Mouse (Mus musculus): ENCODE measurements around the gene Nck2. TPM values are rescaled to one million over a fixed set of nuclear protein-coding genes. Genes with fewer than 3 reads are reported as not detected.

Nck2 gene
- polyA plus RNA-seq, 1 experiment from 2014 or later, result 24.6 TPM

GRCm38 (mm10) chr1:43565260-43565659 lies 120.9 kb downstream of the Nck2 start:
- Histone ChIP-seq H3K36me3 (ENCODE audit: control insufficient read depth, insufficient read depth, low read length) (no peaks in the 10 kb centered on the region), H3K9ac (ENCODE audit: low read depth, low read length) (no peak overlapping the region), H3K4me3 (ENCODE audit: low read depth, low read length) (no peak overlapping the region), H3K4me2 (no peak overlapping the region), H3K9me3 (replicated peaks; ENCODE audit: control insufficient read depth, low read length) (no peaks in the 10 kb centered on the region), H3K27me3 (ENCODE audit: control insufficient read depth, insufficient read depth, low read length) (no peaks in the 10 kb centered on the region), H3K4me1 (ENCODE audit: control insufficient read depth, insufficient read depth, low read length) (no peaks in the 10 kb centered on the region), H3K27ac (ENCODE audit: low read depth, low read length) (no peak overlapping the region)
- no peak for ATAC-seq (replicated peaks; ENCODE audit: insufficient number of reproducible peaks, low FRiP score, low TSS enrichment)
- WGBS (ENCODE audit: insufficient replicate concordance), result 88% methylated on average over 4 of the region's 4 CpGs

- Histone ChIP-seq H3K9me3 (replicated peaks; ENCODE audit: control insufficient read depth, low read length) (no peaks in the 10 kb centered on the region), H3K36me3 (ENCODE audit: control insufficient read depth, insufficient read depth, low read length) (no peaks in the 10 kb centered on the region), H3K4me2 (no peak overlapping the region), H3K4me3 (ENCODE audit: low read depth, low read length) (no peak overlapping the region), H3K27ac (ENCODE audit: low read depth, low read length) (no peak overlapping the region), H3K27me3 (ENCODE audit: control insufficient read depth, insufficient read depth, low read length) (no peaks in the 10 kb centered on the region), H3K4me1 (ENCODE audit: control insufficient read depth, insufficient read depth, low read length) (no peaks in the 10 kb centered on the region), H3K9ac (ENCODE audit: low read depth, low read length) (no peak overlapping the region)
- 86% methylated on average over 8 of the region's 8 CpGs for WGBS (ENCODE audit: insufficient replicate concordance)
- ATAC-seq (replicated peaks; ENCODE audit: insufficient number of reproducible peaks, low FRiP score, low TSS enrichment), result no peak
Measured at GRCm38 (mm10) chr1:43566677-43567377, 122.4 kb downstream of the Nck2 start.

DNA sequence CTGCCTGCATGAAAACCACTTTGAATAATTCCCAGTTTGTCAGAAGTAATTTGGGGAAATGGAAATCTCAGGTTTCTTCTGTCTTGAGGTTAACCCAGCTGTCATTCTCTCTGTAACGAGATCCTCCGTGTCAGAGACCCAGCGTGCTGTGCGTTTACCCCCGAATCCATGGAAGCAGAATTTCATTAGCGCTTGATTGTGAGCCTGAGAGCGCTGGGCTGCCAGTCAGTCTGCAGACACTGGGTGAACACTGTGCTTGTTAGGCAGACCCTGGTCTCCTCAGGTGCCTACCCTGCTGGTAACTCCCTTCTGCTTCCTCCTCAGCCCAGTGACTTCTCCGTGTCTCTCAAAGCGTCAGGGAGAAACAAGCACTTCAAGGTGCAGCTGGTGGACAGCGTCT lies 124.4 kb downstream of the Nck2 start:
- Histone ChIP-seq H3K27me3 (ENCODE audit: control insufficient read depth, insufficient read depth, low read length) (no peaks in the 10 kb centered on the region), H3K4me2 (no peak overlapping the region), H3K27ac (ENCODE audit: low read depth, low read length) (no peak overlapping the region), H3K36me3 (ENCODE audit: control insufficient read depth, insufficient read depth, low read length) (no peaks in the 10 kb centered on the region), H3K4me1 (ENCODE audit: control insufficient read depth, insufficient read depth, low read length) (no peaks in the 10 kb centered on the region), H3K9ac (ENCODE audit: low read depth, low read length) (no peak overlapping the region), H3K4me3 (ENCODE audit: low read depth, low read length) (no peak overlapping the region), H3K9me3 (replicated peaks; ENCODE audit: control insufficient read depth, low read length) (no peaks in the 10 kb centered on the region)
- WGBS (ENCODE audit: insufficient replicate concordance), result 92% methylated on average over 10 of the region's 10 CpGs
- ATAC-seq (replicated peaks; ENCODE audit: insufficient number of reproducible peaks, low FRiP score, low TSS enrichment), result no peak

GRCm38 (mm10) chr1:43571105-43571504 lies 126.7 kb downstream of the Nck2 start:
- H3K36me3 ChIP-seq (ENCODE audit: control insufficient read depth, insufficient read depth, low read length), result no peaks in the 10 kb centered on the region
- H3K27me3 ChIP-seq (ENCODE audit: control insufficient read depth, insufficient read depth, low read length), result no peaks in the 10 kb centered on the region
- H3K4me2 ChIP-seq, result no peak overlapping the region
- ATAC-seq (replicated peaks; ENCODE audit: insufficient number of reproducible peaks, low FRiP score, low TSS enrichment), result no peak
- WGBS (ENCODE audit: insufficient replicate concordance), result 88% methylated on average over 4 of the region's 4 CpGs
- no peaks in the 10 kb centered on the region for H3K4me1 ChIP-seq (ENCODE audit: control insufficient read depth, insufficient read depth, low read length)
- no peak overlapping the region for H3K4me3 ChIP-seq (ENCODE audit: low read depth, low read length)
- no peaks in the 10 kb centered on the region for H3K9me3 ChIP-seq (replicated peaks; ENCODE audit: control insufficient read depth, low read length)
- no peak overlapping the region for H3K27ac ChIP-seq (ENCODE audit: low read depth, low read length)
- no peak overlapping the region for H3K9ac ChIP-seq (ENCODE audit: low read depth, low read length)

DNA sequence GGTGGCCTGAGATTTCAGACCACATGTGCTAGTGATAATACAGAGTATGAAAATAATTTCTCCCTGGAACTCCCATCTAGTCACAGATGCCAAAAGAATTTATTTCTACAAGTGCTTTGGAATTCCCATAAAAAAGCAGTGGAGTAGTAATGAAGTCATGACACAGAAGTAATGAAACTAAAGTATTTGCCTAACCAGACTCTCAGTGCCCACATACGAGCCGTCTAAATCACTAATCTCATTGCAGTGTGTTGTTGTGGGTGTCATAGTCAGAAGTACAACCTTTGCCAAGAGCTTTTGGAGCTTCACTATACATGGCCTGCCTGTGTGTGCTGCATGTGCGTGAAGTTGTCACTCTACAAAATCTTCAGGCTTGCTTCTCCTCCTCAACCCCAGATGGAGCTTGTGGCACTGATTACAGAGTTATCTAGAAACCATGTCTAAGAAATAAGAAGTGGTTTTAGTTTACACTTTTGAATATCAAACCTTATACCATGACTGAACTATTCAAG lies 130.5 kb downstream of the Nck2 start:
- H3K4me1 ChIP-seq (ENCODE audit: control insufficient read depth, insufficient read depth, low read length), result no peaks in the 10 kb centered on the region
- H3K36me3 ChIP-seq (ENCODE audit: control insufficient read depth, insufficient read depth, low read length), result no peaks in the 10 kb centered on the region
- H3K27me3 ChIP-seq (ENCODE audit: control insufficient read depth, insufficient read depth, low read length), result no peaks in the 10 kb centered on the region
- H3K9me3 ChIP-seq (replicated peaks; ENCODE audit: control insufficient read depth, low read length), result no peaks in the 10 kb centered on the region
- ATAC-seq (replicated peaks; ENCODE audit: insufficient number of reproducible peaks, low FRiP score, low TSS enrichment), result no peak
- H3K9ac ChIP-seq (ENCODE audit: low read depth, low read length), result no peak overlapping the region
- H3K4me3 ChIP-seq (ENCODE audit: low read depth, low read length), result no peak overlapping the region
- H3K4me2 ChIP-seq, result no peak overlapping the region
- WGBS (ENCODE audit: insufficient replicate concordance), result 85% methylated on average over 3 of the region's 3 CpGs
- H3K27ac ChIP-seq (ENCODE audit: low read depth, low read length), result no peak overlapping the region

- no peak overlapping the region for H3K9ac ChIP-seq (ENCODE audit: low read depth, low read length)
- ATAC-seq (replicated peaks; ENCODE audit: insufficient number of reproducible peaks, low FRiP score, low TSS enrichment), result no peak
Measured at GRCm38 (mm10) chr1:43577371-43577770, 133.0 kb downstream of the Nck2 start.

DNA sequence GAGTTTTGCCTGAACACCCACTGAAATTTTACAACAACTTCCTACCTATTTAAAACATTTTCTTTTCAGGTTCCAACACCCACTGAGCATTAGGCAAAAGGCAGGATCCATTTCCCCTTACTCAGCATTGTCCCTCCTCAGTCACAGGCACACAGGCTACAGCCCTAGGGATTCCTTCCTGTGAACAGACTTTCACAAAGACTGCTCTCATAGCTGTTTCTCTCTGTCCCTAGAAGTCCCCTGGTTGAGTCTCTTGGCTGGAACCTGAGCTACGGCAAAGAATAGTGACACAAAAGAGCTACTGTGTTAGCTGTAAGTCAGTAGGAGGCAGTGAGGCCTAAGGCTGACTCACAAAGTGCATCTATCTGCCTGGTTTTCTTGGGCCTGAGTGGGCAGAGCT lies 139.2 kb downstream of the Nck2 start:
- Histone ChIP-seq H3K27me3 (ENCODE audit: control insufficient read depth, insufficient read depth, low read length) (no peaks in the 10 kb centered on the region), H3K27ac (ENCODE audit: low read depth, low read length) (no peak overlapping the region), H3K36me3 (ENCODE audit: control insufficient read depth, insufficient read depth, low read length) (no peaks in the 10 kb centered on the region), H3K9ac (ENCODE audit: low read depth, low read length) (no peak overlapping the region), H3K9me3 (replicated peaks; ENCODE audit: control insufficient read depth, low read length) (no peaks in the 10 kb centered on the region), H3K4me3 (ENCODE audit: low read depth, low read length) (no peak overlapping the region), H3K4me2 (no peak overlapping the region), H3K4me1 (ENCODE audit: control insufficient read depth, insufficient read depth, low read length) (no peaks in the 10 kb centered on the region)
- ATAC-seq (replicated peaks; ENCODE audit: insufficient number of reproducible peaks, low FRiP score, low TSS enrichment), result no peak
- 66% methylated on average over 1 of the region's 1 CpGs for WGBS (ENCODE audit: insufficient replicate concordance)

More at GRCm38 (mm10) chr1:43577371-43577770, 133.0 kb downstream of the Nck2 start:
- Histone ChIP-seq H3K4me2 (no peak overlapping the region), H3K27ac (ENCODE audit: low read depth, low read length) (no peak overlapping the region), H3K9me3 (replicated peaks; ENCODE audit: control insufficient read depth, low read length) (no peaks in the 10 kb centered on the region), H3K27me3 (ENCODE audit: control insufficient read depth, insufficient read depth, low read length) (no peaks in the 10 kb centered on the region), H3K4me3 (ENCODE audit: low read depth, low read length) (no peak overlapping the region), H3K36me3 (ENCODE audit: control insufficient read depth, insufficient read depth, low read length) (no peaks in the 10 kb centered on the region), H3K4me1 (ENCODE audit: control insufficient read depth, insufficient read depth, low read length) (no peaks in the 10 kb centered on the region)
- WGBS (ENCODE audit: insufficient replicate concordance), result 72% methylated on average over 3 of the region's 3 CpGs

DNA sequence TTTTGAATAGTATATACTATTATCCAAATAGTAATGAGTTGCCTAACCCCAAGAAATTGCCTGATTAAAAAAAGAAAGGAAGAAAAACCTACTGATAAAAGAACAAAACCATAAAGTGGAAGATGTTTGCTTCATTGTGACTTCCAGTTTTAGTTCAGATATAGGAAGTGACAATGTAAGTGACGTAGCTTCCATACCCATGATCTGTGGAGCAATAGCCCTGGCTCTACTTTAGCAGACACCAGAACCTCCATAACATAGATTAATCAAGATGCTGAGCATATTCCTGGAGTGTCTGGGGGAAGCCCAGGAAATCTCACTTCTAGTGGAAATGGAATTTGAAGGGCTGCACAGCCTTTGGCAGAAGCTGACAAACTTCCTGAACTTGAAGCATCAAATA lies 144.6 kb downstream of the Nck2 start:
- no peak for ATAC-seq (replicated peaks; ENCODE audit: insufficient number of reproducible peaks, low FRiP score, low TSS enrichment)
- no peak overlapping the region for H3K4me3 ChIP-seq (ENCODE audit: low read depth, low read length)
- H3K4me1 ChIP-seq (ENCODE audit: control insufficient read depth, insufficient read depth, low read length), result no peaks in the 10 kb centered on the region
- H3K9ac ChIP-seq (ENCODE audit: low read depth, low read length), result no peak overlapping the region
- H3K9me3 ChIP-seq (replicated peaks; ENCODE audit: control insufficient read depth, low read length), result no peaks in the 10 kb centered on the region
- H3K4me2 ChIP-seq, result no peak overlapping the region
- H3K27me3 ChIP-seq (ENCODE audit: control insufficient read depth, insufficient read depth, low read length), result no peaks in the 10 kb centered on the region
- no peaks in the 10 kb centered on the region for H3K36me3 ChIP-seq (ENCODE audit: control insufficient read depth, insufficient read depth, low read length)
- H3K27ac ChIP-seq (ENCODE audit: low read depth, low read length), result no peak overlapping the region
- 78% methylated on average over 1 of the region's 1 CpGs for WGBS (ENCODE audit: insufficient replicate concordance)

GRCm38 (mm10) chr1:43589910-43590309 lies 145.5 kb downstream of the Nck2 start:
- no peaks in the 10 kb centered on the region for H3K4me1 ChIP-seq (ENCODE audit: control insufficient read depth, insufficient read depth, low read length)
- H3K27ac ChIP-seq (ENCODE audit: low read depth, low read length), result no peak overlapping the region
- H3K9ac ChIP-seq (ENCODE audit: low read depth, low read length), result no peak overlapping the region
- H3K4me3 ChIP-seq (ENCODE audit: low read depth, low read length), result no peak overlapping the region
- WGBS (ENCODE audit: insufficient replicate concordance), result 45% methylated on average over 2 of the region's 2 CpGs
- H3K9me3 ChIP-seq (replicated peaks; ENCODE audit: control insufficient read depth, low read length), result no peaks in the 10 kb centered on the region
- H3K4me2 ChIP-seq, result no peak overlapping the region
- H3K27me3 ChIP-seq (ENCODE audit: control insufficient read depth, insufficient read depth, low read length), result no peaks in the 10 kb centered on the region
- no peak for ATAC-seq (replicated peaks; ENCODE audit: insufficient number of reproducible peaks, low FRiP score, low TSS enrichment)
- H3K36me3 ChIP-seq (ENCODE audit: control insufficient read depth, insufficient read depth, low read length), result no peaks in the 10 kb centered on the region
